In the genomic region with DNA sequence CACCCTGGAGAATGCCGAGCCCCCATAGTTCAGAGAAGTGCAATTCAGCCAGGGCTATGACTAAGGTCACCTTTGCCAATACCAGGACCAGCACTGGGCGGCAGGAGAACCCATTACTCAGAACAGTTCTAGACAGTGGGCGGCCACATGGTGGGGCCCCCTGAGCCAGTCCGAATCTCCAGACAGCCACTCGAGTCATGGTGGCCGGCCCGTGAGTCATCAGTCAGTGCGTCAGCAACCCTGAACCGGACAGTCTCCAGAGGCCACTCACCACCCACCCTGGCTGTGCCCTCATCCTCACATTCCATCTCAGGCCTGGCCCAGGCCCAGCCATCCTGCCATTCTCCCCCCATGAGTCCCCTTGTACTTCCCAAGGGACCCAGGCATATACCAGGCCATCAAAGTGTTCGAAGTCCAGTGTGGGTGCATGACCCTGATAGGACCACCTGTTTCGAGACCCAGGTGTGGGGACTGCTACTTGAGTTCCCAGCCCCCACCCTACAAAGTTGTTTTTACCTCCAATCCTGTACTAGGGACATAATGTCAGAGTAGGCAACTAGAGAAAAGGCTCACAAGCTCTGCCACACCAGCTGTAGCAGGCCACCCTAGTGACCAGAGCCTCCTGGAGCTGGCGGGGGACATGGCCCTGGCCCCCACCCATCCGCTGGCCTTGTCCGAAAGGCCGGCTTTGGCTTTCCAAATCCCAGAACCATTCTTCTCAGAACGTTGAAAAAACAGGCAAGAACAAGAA, we compare ENCODE assay signal across 12 mouse cellular contexts. TPM values are rescaled to one million over a fixed set of nuclear protein-coding genes. Genes with fewer than 3 reads are reported as not detected.
A peak's percentile ranks its signal among the peaks of the same experiment; 100 is the strongest.
DNase-seq lines count a peak whose midpoint lies in the region; ATAC-seq and TF ChIP-seq lines count a peak whose summit lies in the region.
"Had no signal": no experiment of that assay in that cellular context is flagged by ENCODE, and none has a peak within 500 bp of the region (broad histone marks: within the 10 kb centered on the region; RNA-seq: fewer than 3 reads in every experiment).

No protein-coding gene starts in this region.

- peak; percentile 95 for DNase-seq in heart, adult 11 months
- no peak for DNase-seq in heart, postnatal 10 days
- DNase-seq in liver, embryonic 11.5 days (ENCODE audit: low spot score) = no peak
- DNase-seq in Patski (ENCODE audit: low read depth, low spot score) = peak; percentile 44
- DNase-seq in limb, embryonic 10.5 days (ENCODE audit: low spot score) = no peak
- no peak for DNase-seq in right cerebral cortex, adult 18-20 months
- no peak for DNase-seq in left cerebral cortex, adult 8-10 months (ENCODE audit: low spot score in 2 of 2)
- DNase-seq: cerebellum, adult 8-10 months had no signal

- 81% methylated on average over 16 of the region's 16 CpGs for WGBS in liver, embryonic 12.5 days (ENCODE audit: insufficient replicate concordance)
- 88% methylated on average over 16 of the region's 16 CpGs for WGBS in liver, embryonic 11.5 days
- 90% methylated on average over 16 of the region's 16 CpGs for WGBS in limb, embryonic 10.5 days

- in situ Hi-C loops in Patski (cut with MboI; ENCODE audit: low pct_unique_long_range_greater_than_20kb) = no loop called here

- POLR2A ChIA-PET in Patski (lab: Charles Lee) = interaction anchor here (1.1 kb wide), 1 partner anchor 30 kb away, joined by 4 read pairs; no protein-coding TSS in a partner anchor

- H3K4me3 ChIP-seq in liver, embryonic 12.5 days = no peak overlapping the region
- H3K4me3 ChIP-seq in liver, embryonic 11.5 days (ENCODE audit: low read depth, low read length) = no peak overlapping the region
- H3K4me3 ChIP-seq in limb, embryonic 10.5 days = no peak overlapping the region
- H3K4me3 ChIP-seq: erythroblast, embryonic 14.5 days; intestine, embryonic 15.5 days; stomach, embryonic 15.5 days had no signal

- peaks cover 27% of the 10 kb centered on the region for H3K4me1 ChIP-seq in liver, embryonic 12.5 days
- peaks cover 6% of the 10 kb centered on the region for H3K4me1 ChIP-seq in liver, embryonic 11.5 days (replicated peaks; ENCODE audit: control insufficient read depth, insufficient read depth, low read length)
- peaks cover 42% of the 10 kb centered on the region for H3K4me1 ChIP-seq in limb, embryonic 10.5 days

- H3K36me3 ChIP-seq in liver, embryonic 12.5 days = peaks cover 25% of the 10 kb centered on the region
- peaks cover 2% of the 10 kb centered on the region; the same call in 1 of the 2 replicates for H3K36me3 ChIP-seq in liver, embryonic 11.5 days (ENCODE audit: control insufficient read depth, insufficient read depth, low read length)
- peaks cover 34% of the 10 kb centered on the region for H3K36me3 ChIP-seq in limb, embryonic 10.5 days
- H3K36me3 ChIP-seq: intestine, embryonic 15.5 days; stomach, embryonic 15.5 days had no signal

- peak; percentile 31; the same call in 1 of the 2 replicates for ATAC-seq in liver, embryonic 12.5 days
- no peak for ATAC-seq in liver, embryonic 11.5 days (replicated peaks; ENCODE audit: low FRiP score)
- peak; percentile 77 for ATAC-seq in Patski
- ATAC-seq: intestine, embryonic 15.5 days had no signal

- H3K9me3 ChIP-seq in liver, embryonic 12.5 days (replicated peaks) = no peaks in the 10 kb centered on the region
- H3K9me3 ChIP-seq in liver, embryonic 11.5 days (ENCODE audit: control insufficient read depth, low read length) = no peaks in the 10 kb centered on the region
- H3K9me3 ChIP-seq in limb, embryonic 10.5 days (replicated peaks) = no peaks in the 10 kb centered on the region
- H3K9me3 ChIP-seq: intestine, embryonic 15.5 days; stomach, embryonic 15.5 days had no signal

- no peak for TF ChIP-seq CTCF in Patski (IDR thresholded peaks at IDR 0.05)

- H3K4me2 ChIP-seq in liver, embryonic 12.5 days = no peak overlapping the region
- H3K4me2 ChIP-seq in liver, embryonic 11.5 days = no peak overlapping the region
- H3K4me2 ChIP-seq: intestine, embryonic 15.5 days; stomach, embryonic 15.5 days had no signal

- no peak overlapping the region for H3K9ac ChIP-seq in liver, embryonic 12.5 days
- H3K9ac ChIP-seq in liver, embryonic 11.5 days (ENCODE audit: low read depth, low read length) = no peak overlapping the region
- H3K9ac ChIP-seq: intestine, embryonic 15.5 days; stomach, embryonic 15.5 days had no signal

- H3K27me3 ChIP-seq in liver, embryonic 12.5 days (replicated peaks) = no peaks in the 10 kb centered on the region; the same call in 1 of the 2 replicates
- H3K27me3 ChIP-seq in liver, embryonic 11.5 days (replicated peaks; ENCODE audit: control insufficient read depth, insufficient read depth, low read length) = no peaks in the 10 kb centered on the region
- no peaks in the 10 kb centered on the region for H3K27me3 ChIP-seq in Patski
- H3K27me3 ChIP-seq in limb, embryonic 10.5 days (ENCODE audit: low read depth, poor library complexity, severe bottlenecking) = no peaks in the 10 kb centered on the region
- H3K27me3 ChIP-seq: intestine, embryonic 15.5 days; stomach, embryonic 15.5 days had no signal

- CTCF ChIA-PET in Patski (lab: Charles Lee) = interaction anchor here (1.0 kb wide), 1 partner anchor 42 kb away, joined by 3 read pairs; no protein-coding TSS in a partner anchor

- no peak overlapping the region for H3K27ac ChIP-seq in liver, embryonic 12.5 days
- H3K27ac ChIP-seq in liver, embryonic 11.5 days (ENCODE audit: low read depth, low read length) = no peak overlapping the region
- peak overlapping the region; percentile 39; the same call in 1 of the 2 replicates for H3K27ac ChIP-seq in limb, embryonic 10.5 days
- H3K27ac ChIP-seq: intestine, embryonic 15.5 days; stomach, embryonic 15.5 days had no signal

- intact Hi-C loops in heart, postnatal 10 days (cut with DNase I) = no loop called here

RNA-seq across cellular contexts. Expression of a gene that starts 14.8 kb away (rescaled TPM):
- 1 to 10 TPM; 8.4 to 8.9 TPM for total RNA-seq in heart, postnatal 10 days (2021)
- polyA plus RNA-seq in liver, embryonic 12.5 days (2016; fragmentation: Nextera tagmentation; extraction: Ambion mirVana) = 9.4 and 9.5 TPM in 2 replicates
- polyA plus RNA-seq in liver, embryonic 11.5 days (2014; fragmentation: Nextera tagmentation; extraction: Ambion mirVana) = 13.0 and 16.8 TPM in 2 replicates
- 27.5 TPM for polyA plus RNA-seq in Patski (2021)
- 24.1 and 29.0 TPM in 2 replicates for polyA plus RNA-seq in limb, embryonic 10.5 days (2016; fragmentation: Nextera tagmentation; extraction: Ambion mirVana)
- total RNA-seq in left cerebral cortex, adult 8-10 months (2022) = 10 to 100 TPM; 39.1 to 42.8 (median 40.4) TPM

RNA-seq across cellular contexts. Expression of a gene that starts 22.6 kb away (rescaled TPM):
- 10 to 100 TPM; 11.0 to 15.6 TPM for total RNA-seq in heart, postnatal 10 days (2021)
- 6.6 and 6.9 TPM in 2 replicates for polyA plus RNA-seq in liver, embryonic 12.5 days (2016; fragmentation: Nextera tagmentation; extraction: Ambion mirVana)
- polyA plus RNA-seq in liver, embryonic 11.5 days (2014; fragmentation: Nextera tagmentation; extraction: Ambion mirVana) = 11.3 and 13.1 TPM in 2 replicates
- polyA plus RNA-seq in Patski (2021) = 12.0 TPM
- 20.1 and 23.2 TPM in 2 replicates for polyA plus RNA-seq in limb, embryonic 10.5 days (2016; fragmentation: Nextera tagmentation; extraction: Ambion mirVana)
- total RNA-seq in left cerebral cortex, adult 8-10 months (2022) = 100 to 1,000 TPM; 134 to 175 (median 147) TPM

RNA-seq across cellular contexts. Expression of a gene that starts 25.2 kb away (rescaled TPM):
- total RNA-seq in heart, postnatal 10 days (2021) = not detected
- polyA plus RNA-seq in liver, embryonic 12.5 days (2016; fragmentation: Nextera tagmentation; extraction: Ambion mirVana) = 0.18 and 0.37 TPM in 2 replicates
- polyA plus RNA-seq in liver, embryonic 11.5 days (2014; fragmentation: Nextera tagmentation; extraction: Ambion mirVana) = 0.87 and 1.1 TPM in 2 replicates
- 0.09 TPM for polyA plus RNA-seq in Patski (2021)
- 22.4 and 23.7 TPM in 2 replicates for polyA plus RNA-seq in limb, embryonic 10.5 days (2016; fragmentation: Nextera tagmentation; extraction: Ambion mirVana)
- 100 to 1,000 TPM; 271 to 280 (median 273) TPM for total RNA-seq in left cerebral cortex, adult 8-10 months (2022)
- polyA plus RNA-seq: erythroblast, embryonic 14.5 days had no signal

RNA-seq across cellular contexts. Expression of a gene that starts 31.0 kb away (rescaled TPM):
- total RNA-seq in heart, postnatal 10 days (2021) = under 1 TPM; 0.38 to 0.72 TPM
- polyA plus RNA-seq in liver, embryonic 12.5 days (2016; fragmentation: Nextera tagmentation; extraction: Ambion mirVana) = 3.9 and 4.0 TPM in 2 replicates
- 3.8 and 5.4 TPM in 2 replicates for polyA plus RNA-seq in liver, embryonic 11.5 days (2014; fragmentation: Nextera tagmentation; extraction: Ambion mirVana)
- polyA plus RNA-seq in Patski (2021) = 29.4 TPM
- 79.8 and 126 TPM in 2 replicates for polyA plus RNA-seq in limb, embryonic 10.5 days (2016; fragmentation: Nextera tagmentation; extraction: Ambion mirVana)
- 1 to 10 TPM in 2 of 4 experiments, under 1 TPM in 2; 0.94 to 1.6 (median 1.2) TPM for total RNA-seq in left cerebral cortex, adult 8-10 months (2022)

RNA-seq across cellular contexts. Expression of a gene that starts 44.6 kb away (rescaled TPM):
- total RNA-seq in heart, postnatal 10 days (2021) = 100 to 1,000 TPM; 108 to 114 TPM
- polyA plus RNA-seq in liver, embryonic 12.5 days (2016; fragmentation: Nextera tagmentation; extraction: Ambion mirVana) = 85.6 and 86.6 TPM in 2 replicates
- polyA plus RNA-seq in liver, embryonic 11.5 days (2014; fragmentation: Nextera tagmentation; extraction: Ambion mirVana) = 113 and 120 TPM in 2 replicates
- 93.9 TPM for polyA plus RNA-seq in Patski (2021)
- polyA plus RNA-seq in limb, embryonic 10.5 days (2016; fragmentation: Nextera tagmentation; extraction: Ambion mirVana) = 126 and 143 TPM in 2 replicates
- 100 to 1,000 TPM; 103 to 117 (median 109) TPM for total RNA-seq in left cerebral cortex, adult 8-10 months (2022)

Comparison
In these comparisons a context has a peak if more than half of its experiments do, and no peak if none do; other contexts are left out.
1. DNase-seq: peak in heart, adult 11 months (single experiment) and Patski (single experiment); none in heart, postnatal 10 days (0 of 2), liver, embryonic 11.5 days (single experiment), limb, embryonic 10.5 days (single experiment), right cerebral cortex, adult 18-20 months (single experiment) and left cerebral cortex, adult 8-10 months (0 of 2).
2. RNA of a gene that starts 25.2 kb away (polyA plus RNA-seq): 22.4 to 23.7 TPM in limb, embryonic 10.5 days; 0.87 to 1.1 TPM in liver, embryonic 11.5 days, 0.18 to 0.37 TPM in liver, embryonic 12.5 days and 0.09 TPM in Patski (single experiment); every median in the first group is over 10 times any median in the second.